Mouse (Mus musculus) lung, postnatal 4 days (tissue): Measurements from ENCODE around the gene Hexim1.
A peak's percentile ranks its signal among the peaks of the same experiment; 100 is the strongest.

Experiments
- DNase-seq, 2 experiments: peaks; one replicate each; pipeline ENCODE4 v3.0.0; 2021

Gene Hexim1

DNA sequence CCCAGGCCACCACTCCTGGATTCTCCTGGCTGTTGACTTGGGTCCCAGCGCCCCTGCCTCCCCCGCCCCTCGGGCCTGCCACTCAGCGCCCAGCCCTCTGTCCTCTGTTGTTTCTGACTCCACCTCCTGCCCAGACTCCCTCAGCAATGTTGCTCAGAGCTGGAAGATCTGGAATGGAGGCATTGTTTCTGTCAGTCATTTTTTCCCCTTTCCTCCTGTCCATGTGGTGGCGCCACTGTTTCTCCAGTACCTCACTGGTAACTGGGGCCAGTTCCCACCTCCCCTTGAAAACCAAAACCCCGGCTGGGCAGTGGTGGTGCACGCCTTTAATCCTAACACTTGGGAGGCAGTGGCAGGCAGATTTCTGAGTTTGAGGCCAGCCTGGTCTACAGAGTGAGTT, 45.4 kb downstream of the Hexim1 start:
- no peak for DNase-seq

GRCm38 (mm10) chr11:103162132-103162531, 46.1 kb downstream of the Hexim1 start:
- DNase-seq = peak in 1 of 2 experiments; percentile 47

- DNase-seq = peak in 1 of 2 experiments; percentile 35
These were observed 48.4 kb downstream of the Hexim1 start for GRCm38 (mm10) chr11:103164391-103164790.

DNA sequence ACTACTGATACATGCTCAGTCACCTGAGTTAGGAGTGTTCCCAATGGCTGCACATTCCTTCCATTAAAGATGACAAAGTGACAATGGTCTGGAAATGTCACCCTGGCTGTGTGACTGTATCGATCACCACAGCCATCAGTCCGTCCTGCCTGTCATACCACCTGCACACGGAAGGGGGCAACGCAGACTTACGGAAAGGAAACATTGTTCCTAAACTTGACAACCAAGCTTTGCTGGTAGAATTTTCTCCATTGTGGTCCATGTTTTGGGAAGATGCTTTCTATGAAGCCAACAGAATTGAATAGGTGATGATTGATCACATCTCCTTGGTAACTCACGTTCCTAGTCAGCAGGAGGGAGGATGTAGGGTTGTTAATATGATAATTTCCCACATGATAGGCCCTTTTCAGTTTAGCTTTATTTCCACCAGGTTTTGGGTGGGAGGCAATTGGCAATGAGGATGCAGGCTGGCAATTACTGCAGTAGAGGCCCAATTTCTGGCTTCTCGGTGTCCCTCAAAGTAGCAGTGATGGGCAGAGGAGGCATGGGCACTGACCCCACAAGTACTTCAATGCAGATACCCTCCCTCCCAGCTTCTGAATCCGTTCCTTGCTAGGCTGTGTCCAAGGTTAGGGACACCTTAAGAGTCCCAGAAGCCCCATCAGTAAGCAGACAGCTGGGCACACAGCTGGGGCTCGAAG, 52.8 kb downstream of the Hexim1 start:
- peak; percentile 61 to 81 for DNase-seq
